Mouse (Mus musculus) heart, embryonic 11.5 days (tissue): Measurements from ENCODE around the gene Gja3. TPM values are rescaled to one million over a fixed set of nuclear protein-coding genes. Genes with fewer than 3 reads are reported as not detected.

ENCODE experiments used
- ATAC-seq: fragments of 200-750 bp; cut with Nextera tagmentation; replicated peaks from 2 replicates; pipeline ENCODE4 v1.8.0; 2017; ENCODE audit warnings: moderate library complexity; ENCODE audit not compliant: insufficient number of reproducible peaks, low FRiP score, low TSS enrichment
- H3K27ac ChIP-seq: fragments of 300-500 bp; sonication (generic); 2 replicates; pipeline ENCODE4 v1.5.1; 2014; ENCODE audit warnings: mild to moderate bottlenecking, low read depth, low read length
- H3K27me3 ChIP-seq: fragments of 300-500 bp; sonication (generic); 2 replicates; pipeline ENCODE4 v1.6.1; 2014; ENCODE audit warnings: mild to moderate bottlenecking, low read length, mixed read lengths; ENCODE audit not compliant: control insufficient read depth, insufficient read depth
- H3K36me3 ChIP-seq: fragments of 300-500 bp; sonication (generic); 2 replicates; pipeline ENCODE4 v1.6.1; 2014; ENCODE audit warnings: mild to moderate bottlenecking, low read length, moderate library complexity, mixed read lengths; ENCODE audit not compliant: control insufficient read depth, insufficient read depth
- H3K4me1 ChIP-seq: fragments of 300-500 bp; sonication (generic); 2 replicates; pipeline ENCODE4 v1.6.1; 2014; ENCODE audit warnings: low read length; ENCODE audit not compliant: control insufficient read depth, insufficient read depth
- H3K4me2 ChIP-seq: fragments of 300-500 bp; sonication (generic); 2 replicates; pipeline ENCODE4 v1.6.1; 2014; ENCODE audit warnings: mild to moderate bottlenecking, moderate library complexity
- H3K4me3 ChIP-seq: fragments of 300-500 bp; sonication (generic); 2 replicates; pipeline ENCODE4 v1.5.1; 2014; ENCODE audit warnings: low read depth, low read length
- H3K9ac ChIP-seq: fragments of 300-500 bp; sonication (generic); 2 replicates; pipeline ENCODE4 v1.6.1; 2014; ENCODE audit warnings: mild to moderate bottlenecking, low read depth, low read length, moderate library complexity
- H3K9me3 ChIP-seq: fragments of 300-500 bp; sonication (generic); replicated peaks from 2 replicates; pipeline ENCODE4 v1.6.1; 2016; ENCODE audit warnings: low read length; ENCODE audit not compliant: control insufficient read depth
- WGBS: fragments of 180-500 bp; shearing (Covaris S2); extraction: QIAGEN DNeasy Blood & Tissue Kit; methylation state at CpG from one replicate; pipeline ENCODE4 v1.1.7; 2014; ENCODE audit not compliant: insufficient replicate concordance; 5-methylcytosine and 5-hydroxymethylcytosine counted together
- polyA plus RNA-seq: library from polyadenylated mRNA; unstranded; fragments of >200 nt; fragmentation: Nextera tagmentation; extraction: Ambion mirVana; gene quantifications from 2 replicates; pipeline ENCODE4 v1.2.1, GENCODE M21; 2014

The Gja3 gene
- polyA plus RNA-seq, result 6.4 and 6.8 TPM in 2 replicates

DNA sequence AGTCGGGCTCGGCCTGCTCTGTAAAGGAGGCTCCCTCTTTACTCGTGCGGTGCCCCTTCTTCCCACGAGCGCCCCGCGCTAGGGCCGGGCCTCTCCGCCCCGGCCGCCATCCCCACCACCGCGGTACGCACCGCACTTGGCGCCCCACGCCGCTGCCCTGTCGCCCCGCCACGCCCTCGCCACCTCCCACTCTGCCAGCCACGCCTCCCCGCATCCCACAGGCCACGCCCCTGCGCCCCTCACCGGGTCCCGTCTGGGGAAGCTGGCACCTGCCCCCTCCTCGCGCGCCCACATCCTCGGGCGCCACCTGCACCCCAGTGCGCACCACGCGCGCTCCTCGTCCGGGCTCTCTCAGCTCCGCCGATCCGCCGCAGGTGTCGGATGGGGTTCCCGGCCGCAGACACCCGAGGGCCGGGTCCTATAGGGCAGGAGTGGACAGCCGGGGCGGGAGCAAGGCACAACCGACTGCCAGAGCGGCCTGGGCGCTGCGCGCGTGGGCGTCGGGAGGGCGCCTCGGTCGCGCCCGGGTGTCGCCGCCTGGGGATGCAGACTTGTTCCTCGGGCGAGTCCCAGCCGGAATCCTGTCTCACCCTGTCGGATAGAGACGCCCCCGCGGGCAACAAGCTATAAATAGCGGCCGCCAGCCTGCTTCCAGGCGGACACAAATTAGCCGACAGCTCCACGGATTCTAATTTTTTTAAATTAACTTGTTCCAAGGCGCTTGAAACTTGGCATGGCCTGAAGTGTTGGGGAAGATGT, at the start of gene Gja3:
Gene Gja3, minus strand, starts transcription at position 538 of the 759 bp plus-strand sequence.
- no peaks in the 10 kb centered on the region for H3K9me3 ChIP-seq
- peak; percentile 63 for ATAC-seq
- no peak within 1 kb of the TSS for H3K27ac ChIP-seq
- WGBS, result under 1% methylated on average over 75 of the region's 79 CpGs
- peak within 1 kb of the TSS; percentile 86 for H3K4me2 ChIP-seq
- no peaks in the 10 kb centered on the region for H3K4me1 ChIP-seq
- H3K36me3 ChIP-seq, result no peaks in the 10 kb centered on the region
- peaks cover 49% of the 10 kb centered on the region for H3K27me3 ChIP-seq
- H3K4me3 ChIP-seq, result peak within 1 kb of the TSS; percentile 66
- H3K9ac ChIP-seq, result peak within 1 kb of the TSS; percentile 61; the same call in 1 of the 2 replicates

DNA sequence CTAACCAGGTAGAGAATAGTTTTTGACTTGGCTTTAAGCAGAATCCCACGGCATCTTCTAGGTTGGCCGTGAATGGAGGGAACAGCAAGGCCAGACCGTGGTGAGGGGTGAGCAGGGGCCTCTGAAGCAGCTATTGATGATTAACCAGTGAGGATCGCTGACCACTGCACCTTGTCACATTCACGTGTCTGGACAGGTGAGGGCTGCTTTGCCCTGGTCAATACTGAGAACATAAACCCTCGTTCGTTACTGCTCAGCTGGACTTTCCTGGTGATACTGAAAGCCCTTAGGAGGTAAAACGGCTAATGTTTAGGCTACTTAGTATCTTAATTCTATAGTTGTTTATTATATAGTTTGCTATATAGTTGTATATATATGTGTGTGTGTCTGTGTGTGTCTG, 49.2 kb upstream of the Gja3 start:
- no peak overlapping the region for H3K27ac ChIP-seq
- 0 out of 2 replicates have a peak, but pooled peaks cover 2% of the 10 kb centered on the region for H3K4me1 ChIP-seq
- peaks cover 62% of the 10 kb centered on the region for H3K27me3 ChIP-seq
- ATAC-seq, result no peak
- H3K36me3 ChIP-seq, result no peaks in the 10 kb centered on the region
- no peak overlapping the region for H3K4me3 ChIP-seq
- 75% methylated on average over 8 of the region's 8 CpGs for WGBS
- no peaks in the 10 kb centered on the region for H3K9me3 ChIP-seq
- H3K9ac ChIP-seq, result no peak overlapping the region
- no peak overlapping the region for H3K4me2 ChIP-seq

DNA sequence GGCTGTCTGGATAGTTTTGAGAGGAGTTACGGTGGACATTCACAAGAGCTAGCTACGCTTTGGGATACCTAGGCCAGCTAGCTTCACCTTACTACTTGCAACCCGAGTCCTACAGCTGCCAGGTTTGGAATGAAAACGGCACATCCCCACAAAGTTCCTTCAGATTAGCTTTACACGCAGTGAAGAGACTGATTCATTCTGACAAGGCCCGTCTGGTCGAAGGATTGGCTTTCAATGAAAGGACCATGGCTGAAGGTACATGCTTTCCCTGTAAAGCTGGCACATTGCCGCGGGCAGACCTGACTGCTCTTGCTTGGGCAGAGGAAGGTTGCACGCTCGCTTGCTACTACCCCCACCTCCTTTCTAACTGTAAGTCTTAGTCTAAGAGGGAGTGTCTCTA, 47.8 kb upstream of the Gja3 start:
- no peak overlapping the region for H3K4me2 ChIP-seq
- no peak overlapping the region for H3K9ac ChIP-seq
- H3K27ac ChIP-seq, result no peak overlapping the region
- no peaks in the 10 kb centered on the region for H3K36me3 ChIP-seq
- H3K4me3 ChIP-seq, result no peak overlapping the region
- no peaks in the 10 kb centered on the region for H3K9me3 ChIP-seq
- no peak for ATAC-seq
- H3K27me3 ChIP-seq, result peaks cover 61% of the 10 kb centered on the region
- H3K4me1 ChIP-seq, result 0 out of 2 replicates have a peak, but pooled peaks cover 2% of the 10 kb centered on the region
- WGBS, result 52% methylated on average over 11 of the region's 11 CpGs

GRCm38 (mm10) chr14:57105111-57105510, 47.2 kb upstream of the Gja3 start:
- no peaks in the 10 kb centered on the region for H3K36me3 ChIP-seq
- H3K4me3 ChIP-seq, result peak overlapping the region; percentile 63
- peaks cover 61% of the 10 kb centered on the region for H3K27me3 ChIP-seq
- H3K4me2 ChIP-seq, result peak overlapping the region; percentile 98
- no peaks in the 10 kb centered on the region for H3K9me3 ChIP-seq
- H3K9ac ChIP-seq, result no peak overlapping the region
- H3K4me1 ChIP-seq, result 0 out of 2 replicates have a peak, but pooled peaks cover 2% of the 10 kb centered on the region
- 12% methylated on average over 14 of the region's 14 CpGs for WGBS
- H3K27ac ChIP-seq, result no peak overlapping the region
- ATAC-seq, result no peak

DNA sequence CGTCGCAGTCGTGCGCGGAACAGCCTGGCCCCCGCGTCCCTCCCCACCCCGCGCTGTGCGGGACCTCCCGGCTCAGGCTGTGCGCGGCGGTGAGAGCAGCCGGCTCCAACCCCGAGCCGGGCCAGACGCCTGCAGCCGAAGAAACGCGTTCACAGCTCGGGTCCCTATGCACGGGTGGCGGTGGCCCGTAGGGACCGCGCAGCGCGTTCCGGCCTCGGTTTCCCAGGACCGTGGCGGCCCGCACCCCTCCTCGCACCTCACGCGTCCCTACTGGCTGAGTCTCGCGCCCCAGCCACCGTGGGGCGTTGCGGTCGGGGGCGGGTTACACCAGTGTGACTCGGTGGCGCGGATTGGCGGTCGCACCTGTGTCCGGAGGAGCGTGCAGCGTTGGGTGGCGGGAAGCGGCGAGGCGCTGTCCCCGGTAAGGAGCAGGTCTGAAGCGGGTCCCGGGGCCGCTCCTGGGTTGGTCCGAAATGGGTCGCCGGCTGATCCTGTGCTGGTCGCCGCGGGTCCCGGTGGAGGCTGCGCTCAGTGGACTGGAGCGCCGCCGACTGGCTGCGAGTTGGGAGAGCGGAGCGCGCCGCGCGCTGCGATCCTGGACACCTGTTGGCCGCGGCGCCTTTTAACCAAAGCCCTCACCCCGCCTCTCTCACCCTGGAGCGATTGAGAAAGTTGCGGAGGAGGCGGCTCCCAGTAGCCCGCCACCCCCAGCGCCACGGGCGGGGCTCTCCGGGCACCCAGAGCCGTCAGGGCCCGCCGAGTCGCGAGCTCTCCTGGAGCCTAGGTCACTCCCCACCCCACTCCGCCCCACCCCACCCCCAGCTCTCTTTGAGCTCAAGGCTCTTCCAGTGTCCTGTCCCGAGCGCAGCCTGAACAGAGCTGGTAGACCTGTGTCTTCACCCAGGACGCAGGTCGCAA, 46.5 kb upstream of the Gja3 start, which contains the start of gene Gjb2:
Gene Gjb2, minus strand, starts transcription at position 597 of the 918 bp plus-strand sequence.
- H3K36me3 ChIP-seq, result no peaks in the 10 kb centered on the region
- H3K4me3 ChIP-seq, result peak within 1 kb of the TSS; percentile 63
- whole genome bisulfite sequencing, result under 1% methylated on average over 98 of the region's 101 CpGs
- H3K27me3 ChIP-seq, result peaks cover 61% of the 10 kb centered on the region
- peak within 1 kb of the TSS; percentile 44; the same call in 1 of the 2 replicates for H3K9ac ChIP-seq
- H3K4me1 ChIP-seq, result 0 out of 2 replicates have a peak, but pooled peaks cover 2% of the 10 kb centered on the region
- no peaks in the 10 kb centered on the region for H3K9me3 ChIP-seq
- peak within 1 kb of the TSS; percentile 98 for H3K4me2 ChIP-seq
- H3K27ac ChIP-seq, result no peak within 1 kb of the TSS
- peak; percentile 42; the same call in 1 of the 2 replicates for ATAC-seq

DNA sequence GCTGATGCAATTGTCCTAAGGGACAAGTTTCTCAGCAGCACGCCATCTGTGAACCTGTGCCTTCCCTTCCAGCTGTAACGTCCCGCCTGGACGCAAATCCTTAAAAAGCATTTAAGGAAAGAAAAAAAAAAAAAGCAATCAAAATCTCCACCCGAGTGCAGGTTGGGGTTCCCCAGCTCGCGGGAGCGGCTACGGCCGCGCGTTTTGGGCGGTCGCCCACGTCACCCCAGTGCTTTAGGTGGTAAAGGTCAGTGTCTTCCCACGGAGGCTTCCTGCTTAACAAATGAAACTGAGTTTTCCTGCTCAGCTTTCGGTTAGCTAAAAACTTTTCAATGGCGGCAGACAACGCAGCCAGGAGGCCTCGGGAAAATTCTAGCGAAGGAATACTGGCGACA, 45.8 kb upstream of the Gja3 start:
- Histone ChIP-seq H3K27me3 (peaks cover 61% of the 10 kb centered on the region), H3K9ac (peak overlapping the region; percentile 44; the same call in 1 of the 2 replicates), H3K4me2 (peak overlapping the region; percentile 98), H3K9me3 (no peaks in the 10 kb centered on the region), H3K4me3 (peak overlapping the region; percentile 63), H3K36me3 (no peaks in the 10 kb centered on the region), H3K27ac (no peak overlapping the region), H3K4me1 (0 out of 2 replicates have a peak, but pooled peaks cover 2% of the 10 kb centered on the region)
- WGBS, result 2% methylated on average over 22 of the region's 22 CpGs
- ATAC-seq, result no peak

DNA sequence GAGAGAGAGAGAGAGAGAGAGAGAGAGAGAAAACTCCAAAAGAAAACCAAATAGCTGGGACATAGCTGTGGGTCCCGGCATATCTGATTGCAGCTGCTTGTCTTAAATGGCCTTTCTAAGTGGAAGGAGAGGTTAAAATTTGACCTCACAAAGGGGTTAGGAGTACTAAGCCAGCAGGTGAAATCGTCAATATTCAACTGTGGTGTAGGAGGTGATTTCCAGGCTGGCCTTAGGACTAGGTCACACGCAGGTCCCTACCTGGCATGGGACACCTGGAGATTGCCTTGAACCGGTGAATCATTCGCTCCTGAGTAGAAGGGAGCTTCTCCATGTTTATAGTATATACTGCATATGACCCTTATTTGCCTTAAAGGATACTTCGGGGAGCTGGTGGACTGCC, 45.2 kb upstream of the Gja3 start:
- no peak for ATAC-seq
- Histone ChIP-seq H3K27ac (no peak overlapping the region), H3K36me3 (no peaks in the 10 kb centered on the region), H3K9ac (no peak overlapping the region), H3K4me1 (0 out of 2 replicates have a peak, but pooled peaks cover 2% of the 10 kb centered on the region), H3K27me3 (peaks cover 61% of the 10 kb centered on the region), H3K4me3 (no peak overlapping the region), H3K9me3 (no peaks in the 10 kb centered on the region), H3K4me2 (no peak overlapping the region)
- 47% methylated on average over 6 of the region's 6 CpGs for WGBS

DNA sequence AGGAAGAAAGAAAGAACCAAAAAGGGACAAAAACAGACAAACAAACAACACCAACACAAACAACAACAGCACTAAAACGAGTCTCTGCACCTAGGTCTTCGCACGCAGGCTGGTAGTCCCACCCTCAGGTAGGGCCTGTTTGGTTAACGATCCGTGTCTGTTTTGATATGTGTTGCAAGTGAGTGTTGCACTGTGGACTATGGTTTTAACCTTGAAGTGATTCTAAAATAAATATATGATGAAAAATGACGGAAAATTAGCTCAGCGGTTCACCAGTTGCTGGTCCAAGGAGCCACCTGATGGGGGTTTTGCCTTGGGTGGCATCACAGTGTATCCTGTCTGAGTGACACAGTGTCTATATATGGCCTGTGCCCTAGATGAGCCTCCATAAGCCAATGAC, 43.7 kb upstream of the Gja3 start:
- no peak overlapping the region for H3K9ac ChIP-seq
- H3K4me1 ChIP-seq, result 0 out of 2 replicates have a peak, but pooled peaks cover 2% of the 10 kb centered on the region
- H3K36me3 ChIP-seq, result no peaks in the 10 kb centered on the region
- H3K4me2 ChIP-seq, result no peak overlapping the region
- no peaks in the 10 kb centered on the region for H3K9me3 ChIP-seq
- H3K4me3 ChIP-seq, result no peak overlapping the region
- no peak overlapping the region for H3K27ac ChIP-seq
- 82% methylated on average over 7 of the region's 7 CpGs for WGBS
- peaks cover 48% of the 10 kb centered on the region for H3K27me3 ChIP-seq
- ATAC-seq, result no peak
